Mouse (Mus musculus): Measurements from ENCODE around the gene Ostm1.

Gene Ostm1

DNA sequence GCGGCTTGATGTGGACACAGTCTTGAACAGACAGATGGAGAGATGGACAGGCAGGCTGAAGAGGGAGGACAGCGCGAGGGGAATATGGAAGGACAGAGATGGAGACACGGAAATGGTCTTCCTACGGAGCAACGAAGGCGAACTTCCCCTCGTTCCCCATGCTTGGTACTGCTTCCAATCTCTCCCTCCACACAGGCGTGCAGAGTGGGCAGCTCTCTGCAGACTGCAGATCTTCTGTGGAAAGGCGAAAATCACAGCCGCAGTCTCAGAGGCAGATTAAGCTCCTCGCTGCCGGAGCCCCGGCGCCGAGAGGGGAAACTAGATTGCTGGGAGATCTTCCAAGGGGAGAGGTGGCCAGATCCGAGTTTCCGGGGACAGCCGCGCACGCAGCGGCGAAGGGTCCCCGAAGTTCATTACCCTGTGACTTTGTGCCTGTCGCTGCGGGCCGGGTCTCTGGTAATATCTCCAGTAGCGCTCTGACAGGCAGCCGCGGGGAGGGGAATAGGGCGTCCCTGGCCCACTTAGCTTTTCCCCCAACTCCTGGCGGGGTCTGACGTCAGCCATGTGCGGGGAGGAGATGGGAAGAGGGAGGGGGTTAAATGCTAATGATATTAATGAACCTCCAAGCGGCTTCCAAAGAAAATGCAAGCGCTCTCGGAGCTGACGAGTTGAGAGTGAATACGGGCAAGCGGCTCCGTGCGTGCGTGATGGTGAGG is at the start of gene Ostm1, which contains the start of gene Nr2e1:
Ostm1 (plus strand) TSS at position 666 of the 716 bp plus-strand sequence.
Nr2e1 (minus strand) TSS at position 476 of the 716 bp plus-strand sequence.
- no peak for DNase-seq (ENCODE audit: low spot score in 2 of 2)

DNA sequence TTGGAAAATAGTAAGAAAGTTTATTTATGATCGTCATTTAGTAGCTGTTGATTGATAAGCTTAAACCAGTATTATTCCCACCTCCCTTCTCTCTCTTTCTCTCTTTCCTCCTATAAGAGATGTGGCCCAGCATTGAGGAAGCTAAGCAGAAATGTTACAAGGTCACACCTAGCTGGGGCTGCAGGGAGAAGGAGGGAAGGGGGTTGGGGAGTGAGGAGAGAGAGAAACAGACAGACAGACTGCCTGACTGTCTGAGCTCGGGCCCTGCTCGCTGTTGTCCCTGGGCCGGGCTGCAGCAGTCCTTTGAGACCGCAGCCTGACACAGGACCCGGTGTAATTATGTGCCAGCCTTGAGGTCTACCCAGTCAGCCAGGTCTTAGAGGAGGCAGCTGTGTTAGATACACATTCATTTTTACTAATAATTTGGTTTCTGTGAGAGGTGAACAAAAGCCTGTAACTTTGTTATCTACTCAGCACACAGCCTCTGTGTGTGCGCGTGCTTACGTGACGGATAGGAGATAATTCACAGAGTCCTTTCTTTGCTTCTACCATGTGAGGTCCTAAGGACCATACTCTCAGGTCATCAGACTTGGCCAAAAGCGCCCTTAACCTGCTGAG is 49.7 kb upstream of the Ostm1 start:
- no peak for DNase-seq (ENCODE audit: low spot score in 2 of 2)

DNA sequence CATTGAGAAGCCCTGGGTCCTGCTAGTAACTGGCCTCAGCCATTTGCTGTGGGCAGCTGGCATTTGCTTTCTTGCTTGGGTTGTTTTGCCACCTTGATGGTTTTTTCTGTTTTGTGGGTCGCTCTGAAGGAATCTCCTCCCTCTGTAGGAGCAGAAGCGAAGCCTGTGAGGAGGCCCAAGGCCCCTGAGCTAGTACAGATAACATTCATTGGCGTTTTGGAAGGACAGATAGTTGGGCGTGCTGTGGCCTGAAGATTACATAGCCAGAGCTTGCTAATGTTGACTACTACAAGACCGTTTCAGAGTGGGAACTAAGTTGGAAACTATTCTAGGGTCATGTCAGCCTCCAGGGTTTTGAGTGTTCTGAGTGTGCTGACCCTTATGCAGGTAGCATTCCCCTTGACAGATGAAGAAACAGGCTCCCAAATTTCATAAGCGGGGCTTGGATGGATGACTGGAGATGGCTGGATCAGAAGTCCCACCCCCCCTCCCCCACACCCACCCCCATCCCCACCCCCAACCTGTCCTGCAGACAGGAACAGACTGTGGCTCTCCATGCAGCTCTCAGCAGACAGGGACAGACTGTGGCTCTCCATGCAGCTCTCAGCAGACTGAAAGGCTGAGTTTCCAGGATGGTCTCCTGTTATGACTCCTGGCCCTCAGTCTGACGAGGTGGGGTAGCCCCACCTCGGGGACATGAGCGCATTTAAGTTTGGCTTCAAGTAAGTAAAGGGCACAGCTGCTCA is 45.9 kb upstream of the Ostm1 start:
- DNase-seq (ENCODE audit: low spot score in 2 of 2), result no peak

DNA sequence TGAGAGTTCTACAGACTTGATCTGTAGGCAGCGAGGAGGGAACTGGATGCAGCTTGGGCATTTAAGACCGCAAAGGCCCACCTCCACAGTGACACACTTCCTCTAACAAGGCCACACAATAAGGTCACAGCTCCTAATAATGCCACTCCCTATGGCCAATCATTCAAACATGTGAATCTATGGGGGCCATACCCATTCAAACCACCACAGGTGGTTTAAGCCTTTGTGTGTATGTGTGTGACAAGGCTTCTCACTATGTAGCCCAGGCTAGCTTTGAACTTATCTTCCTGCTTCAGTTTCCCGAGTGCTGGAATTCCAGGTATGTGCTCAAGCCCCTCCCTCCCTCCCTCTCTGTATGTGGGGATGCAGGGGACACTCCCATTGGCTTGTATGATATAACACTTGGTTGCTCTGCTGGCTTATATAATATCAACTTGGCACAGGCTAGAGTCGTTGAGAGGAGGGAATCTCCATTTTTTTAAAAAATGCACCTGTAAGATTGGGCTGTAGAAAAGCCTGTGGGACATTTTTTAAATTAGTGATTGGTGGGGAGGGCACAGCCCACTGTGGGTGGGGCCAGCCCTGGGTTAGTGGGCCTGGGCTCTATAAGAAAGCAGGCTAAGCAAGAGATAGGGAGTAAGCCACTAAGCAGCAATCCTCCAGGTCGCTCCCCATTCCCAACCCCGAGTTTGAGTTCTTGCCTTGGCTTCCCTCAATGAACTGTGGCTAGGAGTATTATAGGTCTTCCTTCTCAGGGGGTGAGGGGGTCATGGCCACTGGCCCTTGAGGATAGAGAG is 37.7 kb upstream of the Ostm1 start:
- DNase-seq (ENCODE audit: low spot score in 2 of 2), result no peak

DNA sequence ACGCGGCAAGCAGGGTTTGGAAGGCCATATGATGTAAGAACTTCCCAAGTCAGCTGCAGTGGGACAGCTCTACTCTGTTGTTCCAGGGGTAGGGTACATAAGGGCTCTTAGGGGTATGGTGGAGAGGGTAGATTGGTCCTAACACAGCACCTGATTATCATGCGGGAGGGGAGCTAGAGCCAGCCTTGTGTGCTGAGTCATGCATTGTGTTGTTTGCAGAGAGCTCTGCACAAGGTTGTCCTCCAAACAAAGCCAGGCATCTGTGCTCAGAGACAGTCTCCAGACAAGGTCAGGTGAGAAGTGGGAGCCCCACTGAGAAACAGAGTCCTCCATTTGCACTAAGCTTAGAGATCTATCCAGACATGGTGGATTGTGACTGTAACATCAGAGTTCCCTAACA is 37.1 kb upstream of the Ostm1 start:
- DNase-seq (ENCODE audit: low spot score in 2 of 2), result no peak

- no peak for DNase-seq (ENCODE audit: low spot score in 2 of 2)
Observed at GRCm38 (mm10) chr10:42559581-42560200, 23.9 kb upstream of the Ostm1 start.

DNA sequence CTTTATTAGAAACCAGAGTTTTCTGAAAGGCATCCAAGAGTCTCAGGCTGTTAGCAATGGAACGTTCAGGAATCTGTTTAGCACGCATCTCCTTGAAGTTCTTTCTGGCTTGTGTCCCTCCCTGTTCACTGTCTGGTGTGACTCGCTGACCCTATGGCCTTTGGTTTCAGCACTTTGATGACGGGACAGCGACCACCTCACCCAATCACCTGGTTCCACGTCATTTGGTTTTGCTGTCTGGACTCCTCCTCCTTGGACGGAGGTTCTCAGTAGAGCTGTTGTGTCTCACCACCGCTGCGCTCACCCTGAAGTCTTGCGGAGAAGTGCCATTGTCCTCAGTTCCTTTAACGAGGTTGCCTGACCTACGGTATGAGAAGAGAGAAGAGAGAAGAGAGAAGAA is 21.4 kb upstream of the Ostm1 start:
- DNase-seq (ENCODE audit: low spot score in 2 of 2), result no peak

GRCm38 (mm10) chr10:42572567-42572966 is 11.1 kb upstream of the Ostm1 start:
- no peak for DNase-seq (ENCODE audit: low spot score in 2 of 2)

DNA sequence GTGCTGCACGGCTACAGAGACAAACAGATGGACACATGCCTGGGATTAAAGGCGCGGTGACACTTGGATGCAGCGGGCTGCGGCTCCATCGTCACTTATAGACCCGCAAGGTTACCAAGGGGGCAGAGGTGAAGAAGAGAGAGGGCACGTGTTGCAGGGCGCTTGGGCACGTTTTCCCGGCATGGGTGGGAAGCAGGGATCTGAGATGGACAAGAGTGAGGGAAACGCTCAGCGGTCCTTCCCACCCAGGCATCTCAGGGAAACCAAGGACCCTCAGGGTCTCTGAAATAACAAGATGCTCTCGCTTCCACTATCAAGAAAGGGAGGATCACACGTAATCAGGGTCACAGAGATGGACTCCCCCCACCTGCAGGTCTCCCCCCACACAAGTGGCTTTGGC is 10.7 kb upstream of the Ostm1 start:
- DNase-seq (ENCODE audit: low spot score in 2 of 2), result no peak

DNA sequence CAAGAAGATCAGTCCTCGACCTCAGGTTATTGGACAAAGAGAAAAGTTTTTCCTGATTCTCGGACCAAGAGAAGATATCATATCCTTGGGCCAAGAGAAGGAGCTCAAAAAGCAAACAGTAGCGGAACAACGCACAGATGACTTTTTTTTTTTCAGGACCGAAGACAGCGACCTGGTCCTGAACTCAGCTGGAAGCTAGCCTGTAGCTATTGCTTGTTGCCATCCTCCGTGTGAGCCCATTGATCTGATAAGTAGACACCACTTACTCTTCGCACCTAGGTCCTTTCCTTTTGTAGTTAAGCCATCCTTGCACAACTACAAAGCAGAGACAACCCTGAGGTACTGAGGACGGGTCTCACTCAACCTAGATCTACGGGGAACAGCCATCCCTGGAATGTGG is 9.0 kb upstream of the Ostm1 start:
- DNase-seq (ENCODE audit: low spot score in 2 of 2), result no peak

GRCm38 (mm10) chr10:42577525-42578280 is 5.9 kb upstream of the Ostm1 start:
- DNase-seq (ENCODE audit: low spot score in 2 of 2), result no peak

DNA sequence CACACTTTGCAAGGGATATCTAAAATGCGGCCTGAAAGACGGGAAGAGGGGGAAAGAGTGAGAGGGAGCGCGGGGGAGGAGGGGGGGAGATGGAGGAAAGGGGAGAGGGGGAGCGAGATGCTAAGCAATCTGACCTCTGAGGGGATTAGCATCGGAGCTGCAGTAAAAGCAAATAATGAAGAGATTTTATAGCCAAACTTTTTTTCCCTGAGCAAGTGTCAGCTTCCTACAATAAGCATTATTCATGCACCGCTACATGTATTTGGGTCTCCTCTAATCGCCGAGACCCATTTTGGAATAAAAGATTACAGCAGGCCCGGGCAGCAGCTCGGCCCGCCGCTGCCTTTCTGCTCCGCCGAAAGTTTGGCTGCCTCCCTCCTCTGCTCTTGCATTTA is 5.3 kb upstream of the Ostm1 start:
- DNase-seq (ENCODE audit: low spot score in 2 of 2), result no peak

DNA sequence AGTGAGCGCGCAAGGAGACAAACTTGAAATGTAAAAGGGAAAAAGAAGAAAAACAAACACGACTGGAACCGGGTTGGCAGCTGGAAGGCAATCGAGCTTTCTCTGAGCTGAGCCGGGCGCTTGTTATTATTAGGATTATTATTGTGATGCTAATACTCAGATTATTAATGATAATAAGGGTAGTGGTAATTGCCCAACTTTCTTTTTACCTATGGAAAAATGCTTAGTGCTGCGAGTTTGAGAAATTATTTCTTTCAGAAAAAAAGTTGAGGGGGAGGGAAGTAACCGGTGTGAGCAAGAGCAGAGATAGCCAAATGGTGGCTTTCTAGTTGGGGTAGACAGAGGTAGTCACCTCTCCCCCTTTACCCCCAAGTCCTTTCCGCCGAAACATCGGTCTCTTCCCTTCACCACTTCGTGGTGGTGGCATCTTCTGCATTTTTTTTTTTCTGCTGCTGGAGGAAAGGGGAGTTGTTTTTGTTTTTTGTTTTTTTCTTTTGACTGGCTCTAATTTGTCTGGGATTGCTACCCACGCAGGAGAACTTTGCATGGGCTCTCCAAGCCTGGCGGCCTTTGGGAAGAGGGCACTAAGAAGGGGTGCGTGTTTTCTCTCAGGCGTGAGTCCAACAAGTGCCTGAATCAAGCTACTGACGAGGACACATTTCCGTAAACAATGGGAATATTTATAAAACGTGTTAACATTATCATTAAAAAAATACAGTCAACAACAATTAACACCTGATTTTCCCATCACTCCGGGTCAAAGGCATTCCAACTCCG is 4.7 kb upstream of the Ostm1 start:
- no peak for DNase-seq (ENCODE audit: low spot score in 2 of 2)

DNA sequence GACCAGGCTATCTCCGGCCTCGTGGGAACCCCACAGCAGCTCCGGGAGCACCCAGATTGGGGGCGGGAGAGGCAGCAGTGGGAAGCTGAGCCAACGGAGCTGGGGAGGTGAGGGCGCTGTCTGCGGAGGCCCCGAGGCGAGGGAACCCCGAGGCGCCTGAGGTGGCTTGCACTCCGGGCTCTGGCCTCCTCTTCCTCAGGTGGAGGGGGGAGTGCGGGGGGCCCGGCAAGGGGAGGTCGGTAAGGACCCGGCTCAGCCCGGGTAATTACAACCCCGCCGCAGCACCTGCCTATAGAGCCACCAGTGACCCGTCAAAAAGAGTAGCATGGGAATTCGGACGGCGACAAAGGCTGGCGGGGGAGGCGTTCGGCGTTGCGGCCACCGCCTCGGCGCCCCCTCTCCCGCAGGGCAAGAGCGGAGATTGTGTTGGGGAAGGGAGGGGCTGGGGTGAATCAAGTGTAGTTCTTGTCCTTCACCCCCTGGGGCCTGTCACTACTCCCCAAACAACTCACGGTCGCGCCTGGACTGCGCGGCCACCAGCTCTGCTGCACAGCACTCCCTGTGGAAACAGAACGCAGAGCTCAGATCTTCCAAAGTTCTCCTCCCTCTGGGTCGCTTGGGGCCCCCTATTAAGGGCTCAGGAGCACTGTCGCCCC is 4.0 kb upstream of the Ostm1 start:
- no peak for DNase-seq (ENCODE audit: low spot score in 2 of 2)

DNA sequence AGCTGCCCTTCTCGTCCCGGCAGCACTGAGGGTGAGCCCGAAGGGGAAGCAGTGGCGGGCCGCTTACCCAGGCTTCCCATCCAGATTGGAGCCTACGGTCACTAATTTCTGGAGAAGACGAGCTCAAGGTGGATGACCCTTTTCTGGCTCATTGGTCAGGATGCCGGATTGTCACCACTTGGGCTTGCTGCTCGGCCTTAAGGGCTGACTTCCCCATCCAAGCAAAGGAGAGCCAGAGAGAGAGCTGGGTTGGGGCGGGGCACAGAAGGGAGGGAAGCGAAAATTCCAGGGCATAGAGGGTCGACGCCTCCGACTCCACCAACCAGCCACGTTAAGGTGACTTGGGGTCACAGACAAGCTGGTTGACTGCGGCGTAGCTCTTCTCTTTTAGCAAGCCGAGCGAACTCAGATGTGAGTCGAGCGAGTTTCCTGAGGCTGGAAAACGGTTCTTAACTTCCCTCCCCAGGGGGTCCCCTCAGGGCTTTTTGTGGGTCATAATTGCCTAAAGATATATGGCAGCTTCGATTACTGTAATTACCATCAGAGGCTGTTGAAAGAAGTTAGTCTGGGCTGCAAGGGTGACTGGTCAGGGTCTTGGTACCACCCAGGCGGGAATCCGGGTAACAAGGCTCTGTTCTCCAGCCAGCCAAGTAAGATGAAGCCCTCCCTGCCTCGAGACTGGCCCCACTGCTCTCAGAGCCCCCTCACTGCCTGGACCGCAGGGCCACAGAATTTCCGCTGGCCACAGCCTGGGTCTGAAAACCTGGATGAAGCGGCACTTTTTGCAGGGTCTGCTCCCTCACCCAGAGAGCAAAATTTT is 3.3 kb upstream of the Ostm1 start:
- no peak for DNase-seq (ENCODE audit: low spot score in 2 of 2)

DNA sequence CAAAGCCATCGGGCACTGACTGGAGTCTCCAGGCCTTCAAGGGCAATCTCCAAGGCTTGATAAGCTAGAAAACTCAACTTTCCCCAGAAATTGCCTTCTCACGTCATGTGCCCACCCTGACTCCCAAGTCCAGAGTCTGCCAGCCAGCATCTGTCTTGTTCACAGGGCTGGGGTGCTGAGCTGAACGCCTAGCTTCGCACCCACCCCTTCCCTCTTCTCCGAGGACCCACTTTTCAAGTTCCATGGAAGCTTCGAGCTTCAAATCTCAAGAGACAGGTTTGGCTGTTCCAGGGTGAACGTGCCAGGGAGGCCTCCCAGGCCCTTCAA is 2.7 kb upstream of the Ostm1 start:
- no peak for DNase-seq (ENCODE audit: low spot score in 2 of 2)

DNA sequence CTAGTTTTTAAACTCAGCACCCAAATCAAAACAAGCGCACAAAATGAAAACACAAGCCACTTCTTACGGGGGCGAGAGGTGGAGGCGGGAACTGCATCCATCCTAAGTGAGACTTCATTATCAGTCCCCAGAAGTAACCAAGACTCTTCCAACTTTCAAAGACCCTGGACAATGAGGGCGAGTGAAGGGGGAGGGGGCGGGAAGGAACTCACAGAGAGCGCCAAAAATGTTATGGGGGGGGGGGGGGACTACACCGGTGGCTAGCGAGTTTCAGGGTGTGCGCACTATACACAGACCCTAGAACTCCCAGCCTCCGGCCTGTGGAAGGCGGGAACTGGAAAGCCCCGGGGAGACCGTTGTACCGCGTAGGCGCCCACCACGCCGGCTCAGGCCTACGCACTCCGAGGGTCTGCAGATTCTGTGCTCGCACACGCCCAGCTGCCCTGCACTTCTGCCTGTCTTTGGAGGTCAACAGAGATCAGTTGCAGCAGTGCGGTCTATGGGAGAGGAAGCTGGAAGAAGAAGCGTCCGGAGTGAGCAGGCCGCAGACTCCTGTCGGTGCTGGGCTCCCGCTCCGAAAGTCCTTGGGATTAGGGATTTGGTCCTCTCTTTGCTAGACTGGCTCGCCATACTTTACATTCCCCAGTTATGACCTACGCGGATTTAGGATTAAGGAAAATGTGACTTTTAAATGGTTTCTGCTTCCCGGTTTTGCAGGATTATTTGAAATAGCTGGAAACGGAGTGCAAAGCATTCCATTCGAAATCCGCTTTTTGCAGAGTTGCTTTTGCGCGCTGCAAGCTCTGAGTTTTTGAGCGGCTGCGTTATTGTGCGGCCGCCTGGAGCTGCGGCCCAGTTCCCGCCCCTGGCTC is 1.7 kb upstream of the Ostm1 start:
- DNase-seq (ENCODE audit: low spot score in 2 of 2), result no peak
